Mouse (Mus musculus) monocyte, adult 59 days (primary cell): ENCODE data around the gene Ncapd3. TPM values are rescaled to one million over a fixed set of nuclear protein-coding genes. Genes with fewer than 3 reads are reported as not detected.

Experiments used
- total RNA-seq, 2 experiments: library from RNA; stranded (reverse); gene quantifications; one replicate each; pipeline ENCODE4 v1.2.4; 2023

Gene Ncapd3
- total RNA-seq: 10 to 100 TPM; 19.1 to 21.5 TPM

DNA sequence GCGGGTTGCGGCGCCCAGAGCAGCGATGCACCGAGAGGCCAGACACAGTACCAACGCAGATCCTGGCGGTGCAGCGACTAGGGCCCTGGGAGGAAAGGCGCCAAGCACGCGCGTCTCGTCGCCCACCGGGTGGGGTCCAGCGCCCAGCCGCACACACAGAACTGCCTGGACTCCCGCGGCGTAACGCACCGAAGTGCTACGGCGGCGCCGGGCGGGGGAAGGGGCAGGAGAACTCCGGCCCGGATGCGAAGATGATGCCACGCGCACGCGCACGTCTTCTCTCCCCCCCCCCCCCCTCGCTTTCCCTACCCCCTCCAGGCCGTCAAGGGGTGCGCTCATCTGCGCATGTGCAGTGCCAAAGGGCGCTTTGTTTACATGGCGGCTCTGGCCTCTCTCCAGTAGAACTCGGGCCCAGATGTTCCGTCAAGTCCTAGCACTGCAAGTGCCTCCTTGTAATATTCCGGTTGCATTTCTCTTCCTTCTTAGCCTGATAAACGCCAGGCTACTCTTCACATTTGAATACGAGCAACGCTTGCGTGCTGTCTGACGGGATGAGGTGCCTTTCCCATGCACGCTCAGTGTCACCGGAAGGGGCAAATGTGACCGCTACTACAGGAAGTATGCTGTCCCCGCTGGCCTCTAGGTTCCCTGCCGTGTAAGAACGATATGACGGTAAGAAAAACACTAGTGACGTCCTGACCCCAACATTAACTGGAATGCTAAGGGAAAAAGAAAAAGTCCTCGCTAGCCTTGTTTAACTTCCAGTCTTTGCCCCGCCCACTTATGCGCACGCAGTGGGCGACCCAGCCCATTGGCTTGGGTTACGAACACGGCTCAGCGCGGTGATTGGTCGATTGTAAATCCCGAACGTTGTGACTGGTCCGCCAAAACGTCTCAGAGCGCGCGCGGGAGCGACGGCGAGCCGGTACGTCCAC is at the start of gene Ncapd3, which contains the start of gene Vps26b:
Gene Ncapd3, plus strand, starts transcription at position 348 of the 935 bp plus-strand sequence.
Gene Vps26b, minus strand, starts transcription at position 238 of the 935 bp plus-strand sequence.

DNA sequence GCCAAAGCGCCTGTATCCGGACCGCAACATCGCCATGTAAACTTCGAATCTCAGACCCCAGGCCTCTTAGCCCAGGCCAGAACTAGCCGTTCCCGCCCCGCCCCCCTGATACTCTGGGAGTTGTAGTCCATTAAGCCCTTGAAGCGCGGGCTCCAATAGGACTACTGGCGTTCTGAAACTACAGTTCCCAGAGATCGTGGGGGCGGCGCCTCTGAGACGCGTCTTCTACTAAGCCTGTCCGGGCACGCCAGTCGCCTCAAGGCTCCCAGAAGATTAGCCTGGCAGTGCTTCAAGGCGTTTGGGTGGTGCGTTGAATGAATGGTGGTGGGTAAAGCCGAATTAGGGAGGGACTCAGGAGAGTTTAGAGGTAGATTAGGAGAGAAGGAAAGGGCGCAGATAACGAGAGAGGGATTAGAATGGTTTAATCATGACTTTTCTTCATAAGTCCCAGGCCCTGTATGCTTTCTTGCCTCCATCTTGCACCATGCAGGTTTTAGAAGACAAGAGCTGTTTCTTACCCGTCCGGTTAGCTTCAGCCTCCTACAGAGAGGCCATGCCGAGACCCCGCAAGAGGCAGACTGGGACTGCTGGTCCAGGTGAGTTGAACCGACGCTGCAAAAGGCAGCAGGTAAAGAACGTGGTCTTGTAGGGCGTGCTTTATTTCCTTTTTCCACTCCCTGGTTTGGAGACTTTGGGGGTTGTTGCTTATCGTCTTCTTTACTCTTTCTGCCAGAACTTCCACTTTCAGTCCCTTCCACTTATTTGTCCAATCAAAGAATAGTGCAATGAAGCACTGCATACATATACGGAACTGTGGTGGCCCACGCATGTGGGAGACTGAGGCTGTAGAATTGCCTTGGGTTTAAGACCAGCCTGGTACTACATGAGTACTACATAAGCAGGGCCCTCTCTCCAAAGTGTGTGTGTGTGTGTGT is 30.2 kb upstream of the Ncapd3 start, which contains the start of the genes Acad8 and Thyn1:
Gene Acad8, minus strand, starts transcription at position 106 of the 935 bp plus-strand sequence.
Gene Thyn1, plus strand, starts transcription at position 250 of the 935 bp plus-strand sequence.

Other genes with a start within 250 kb of the Ncapd3 start
- not detected for gene Glb1l2, start 223.7 kb upstream of the Ncapd3 start, total RNA-seq
- gene Glb1l3, start 169.3 kb upstream of the Ncapd3 start, total RNA-seq: not detected
- not detected for gene Gm1110, start 107.1 kb upstream of the Ncapd3 start, total RNA-seq
- gene Acad8, start 30.6 kb upstream of the Ncapd3 start, total RNA-seq: 10 to 100 TPM; 23.5 to 28.5 TPM
- gene Thyn1, start 30.5 kb upstream of the Ncapd3 start, total RNA-seq: 10 to 100 TPM; 13.4 to 15.6 TPM
- gene Vps26b, start 110 bp upstream of the Ncapd3 start, total RNA-seq: 10 to 100 TPM; 32.4 to 37.7 TPM
- not detected for gene Jam3, start 125.2 kb downstream of the Ncapd3 start, total RNA-seq